Mouse (Mus musculus) neutrophil, adult 5-6 weeks (primary cell): ENCODE results near the gene Tcl1b4. TPM values are rescaled to one million over a fixed set of nuclear protein-coding genes. Genes with fewer than 3 reads are reported as not detected.

Experiments
- ATAC-seq: fragments of 151-379, 151-347 bp; 2 replicates; pipeline ENCODE4 v1.8.0; 2017; ENCODE audit warnings: mild to moderate bottlenecking, moderate TSS enrichment; ENCODE audit not compliant: insufficient number of reproducible peaks, poor library complexity, low FRiP score, severe bottlenecking; ENCODE audit errors: extremely low read depth
- total RNA-seq: library from RNA; stranded (forward); fragments of 200-1000 nt; gene quantifications from 2 replicates; pipeline ENCODE4 v1.2.3, GENCODE M21; 2017

The Tcl1b4 gene
- total RNA-seq, 1 experiment from 2014 or later: not detected

DNA sequence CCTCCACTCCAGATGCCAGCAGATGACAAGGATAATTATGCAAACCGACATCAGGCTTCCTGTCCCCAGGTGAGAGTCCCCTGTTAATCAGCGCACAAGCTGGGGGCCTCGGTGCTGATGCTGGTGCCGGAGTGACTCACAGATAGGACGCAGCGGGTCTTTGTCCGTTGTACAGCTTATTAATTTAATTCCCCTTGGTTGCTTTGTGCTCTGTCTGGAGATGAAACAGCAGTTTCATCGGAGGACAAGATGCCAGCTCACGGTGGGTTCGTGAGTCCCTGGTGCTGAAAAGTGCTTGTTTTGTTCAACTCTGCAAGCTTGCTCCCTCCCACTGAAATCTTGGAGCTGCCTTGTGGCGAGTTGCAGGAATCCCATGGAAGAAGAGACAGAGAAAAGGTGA is 32.6 kb downstream of the Tcl1b4 start:
- no peak for ATAC-seq

DNA sequence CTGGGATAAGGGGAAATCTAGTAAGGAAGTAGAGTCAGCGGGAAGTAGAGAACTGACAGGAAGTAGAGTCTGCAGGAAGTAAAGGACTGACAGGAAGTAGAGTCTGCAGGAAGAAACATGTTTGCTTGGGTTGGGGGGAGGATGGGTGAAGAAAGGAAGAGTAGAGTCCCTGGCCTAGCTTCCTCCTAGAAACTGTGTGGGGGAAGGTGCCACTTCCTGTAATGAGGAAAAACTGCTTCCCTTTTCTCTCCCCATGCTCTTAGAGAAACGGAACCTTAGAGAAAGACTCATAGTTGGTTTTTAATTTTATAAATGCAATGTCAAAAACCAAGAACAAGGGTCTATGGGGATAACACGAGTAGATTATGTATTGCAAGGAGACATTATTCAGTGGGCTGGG is 33.3 kb downstream of the Tcl1b4 start:
- no peak for ATAC-seq

DNA sequence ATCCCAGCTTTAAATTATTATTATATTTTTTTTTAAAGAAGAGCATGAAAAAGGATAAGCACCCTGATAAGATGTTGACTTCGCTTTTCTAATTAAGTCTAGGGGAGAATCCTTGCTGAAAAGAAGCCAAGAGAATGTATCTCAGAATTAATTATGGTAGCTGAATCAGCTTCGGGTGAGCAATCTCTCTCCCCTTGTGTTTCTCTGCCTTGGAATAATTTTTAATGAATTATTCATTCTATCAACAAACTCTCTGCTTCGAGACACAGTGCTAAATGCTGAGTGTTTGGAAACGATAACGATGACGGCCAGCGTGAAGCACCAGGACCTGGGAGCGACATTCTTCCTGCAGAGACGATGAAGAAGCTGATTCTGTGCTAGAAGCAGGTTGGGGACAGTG is 37.3 kb downstream of the Tcl1b4 start:
- ATAC-seq: no peak

DNA sequence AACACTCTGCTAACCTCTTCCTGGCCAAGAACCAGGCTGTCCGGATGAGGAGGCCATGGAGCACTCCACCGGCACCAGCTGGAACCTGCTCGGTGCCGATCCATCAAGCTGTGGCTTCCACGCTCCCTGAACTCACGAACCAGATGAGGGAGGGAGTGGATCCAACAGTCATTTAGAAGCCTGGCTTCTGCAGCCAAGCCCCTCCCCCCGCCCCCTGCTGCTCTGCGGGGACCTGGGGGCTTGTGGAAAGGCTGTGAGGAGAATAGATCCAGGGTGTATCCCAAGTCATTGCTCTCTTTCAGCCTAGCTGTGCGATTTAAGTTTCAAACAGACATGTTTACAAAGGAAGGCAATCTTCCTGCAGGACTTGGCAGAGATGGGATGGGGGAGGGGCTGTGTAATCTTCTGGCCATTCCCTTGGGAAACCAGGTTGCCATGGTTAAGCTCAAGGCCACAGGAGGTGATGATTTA is 47.0 kb downstream of the Tcl1b4 start:
- ATAC-seq: no peak

DNA sequence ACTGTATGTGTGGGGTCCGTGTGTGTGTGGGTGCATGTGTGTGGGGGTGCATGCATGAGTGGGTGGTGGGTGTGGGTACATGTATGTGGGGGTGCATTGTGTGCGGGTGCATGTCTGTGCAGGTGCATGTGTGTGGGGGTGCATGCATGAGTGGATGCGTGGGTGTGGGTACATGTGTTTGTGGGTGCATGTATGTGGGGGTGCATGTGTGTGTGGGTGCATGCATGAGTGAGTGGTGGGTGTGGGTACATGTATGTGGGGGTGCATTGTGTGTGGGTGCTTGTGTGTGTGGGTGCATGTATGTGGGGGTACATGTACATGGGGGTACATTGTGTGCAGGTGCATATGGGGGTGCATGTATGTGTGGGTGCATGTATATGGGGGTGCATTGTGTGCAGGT is 52.0 kb downstream of the Tcl1b4 start:
- no peak for ATAC-seq

Other genes starting within 250 kb of the Tcl1b4 start
- gene Syne3, start 192.1 kb upstream of the Tcl1b4 start, total RNA-seq: 20.7 and 21.2 TPM in 2 replicates
- 8.0 and 9.1 TPM in 2 replicates for gene Glrx5, start 169.3 kb upstream of the Tcl1b4 start, total RNA-seq
- gene Tcl1b2, start 55.9 kb upstream of the Tcl1b4 start, total RNA-seq: not detected in 2 replicates
- not detected in 2 replicates for gene Tcl1b1, start 42.3 kb upstream of the Tcl1b4 start, total RNA-seq
- gene Tcl1b5, start 25.6 kb upstream of the Tcl1b4 start, total RNA-seq: not detected in 2 replicates
- gene Tcl1b3, start 10.9 kb upstream of the Tcl1b4 start, total RNA-seq: not detected in 2 replicates
- gene Tcl1, start 20.8 kb downstream of the Tcl1b4 start, total RNA-seq: not detected in 2 replicates
- not detected in 2 replicates for gene Tunar, start 131.9 kb downstream of the Tcl1b4 start, total RNA-seq